ENCODE assay signal across 21 mouse cellular contexts in genomic region chr5:147791121-147791520, GRCm38 (mm10).
A peak's percentile ranks its signal among the peaks of the same experiment; 100 is the strongest.
DNase-seq lines count a peak whose midpoint lies in the region; ATAC-seq and TF ChIP-seq lines count a peak whose summit lies in the region.
"Had no signal": no experiment of that assay in that cellular context is flagged by ENCODE, and none has a peak within 500 bp of the region (broad histone marks: within the 10 kb centered on the region; RNA-seq: fewer than 3 reads in every experiment).

No protein-coding gene starts in this region.

- ATAC-seq in CD4-positive, CD25-positive, alpha-beta regulatory T cell, adult 4 months: no peak
- ATAC-seq in intestine, postnatal 0 days: no peak
- ATAC-seq in intestine, embryonic 16.5 days: no peak
- ATAC-seq in liver, postnatal 0 days: no peak
- ATAC-seq in liver, embryonic 11.5 days (replicated peaks; ENCODE audit: low FRiP score): no peak
- ATAC-seq: forebrain, embryonic 14.5 days had no signal

- no peaks in the 10 kb centered on the region for H3K4me1 ChIP-seq in intestine, postnatal 0 days (replicated peaks; ENCODE audit: control insufficient read depth, insufficient read depth, low read length)
- H3K4me1 ChIP-seq in intestine, embryonic 16.5 days (ENCODE audit: control insufficient read depth, insufficient read depth, low read length): no peaks in the 10 kb centered on the region
- H3K4me1 ChIP-seq in liver, postnatal 0 days (ENCODE audit: insufficient read depth): no peaks in the 10 kb centered on the region
- H3K4me1 ChIP-seq in liver, embryonic 11.5 days (replicated peaks; ENCODE audit: control insufficient read depth, insufficient read depth, low read length): no peaks in the 10 kb centered on the region
- H3K4me1 ChIP-seq in E14TG2a.4 (replicated peaks; ENCODE audit: low read depth, low read length): no peaks in the 10 kb centered on the region
- H3K4me1 ChIP-seq: hindbrain, embryonic 15.5 days; liver, embryonic 15.5 days; midbrain, embryonic 12.5 days had no signal

- H3K9ac ChIP-seq in intestine, postnatal 0 days (ENCODE audit: low read depth, low read length): no peak overlapping the region
- H3K9ac ChIP-seq in intestine, embryonic 16.5 days (ENCODE audit: low read depth, low read length): no peak overlapping the region
- no peak overlapping the region for H3K9ac ChIP-seq in liver, postnatal 0 days (replicated peaks)
- H3K9ac ChIP-seq in liver, embryonic 11.5 days (ENCODE audit: low read depth, low read length): no peak overlapping the region
- H3K9ac ChIP-seq: hindbrain, embryonic 15.5 days; liver, embryonic 15.5 days; midbrain, embryonic 12.5 days had no signal

- H3K36me3 ChIP-seq in intestine, postnatal 0 days (ENCODE audit: control insufficient read depth, insufficient read depth): no peaks in the 10 kb centered on the region
- H3K36me3 ChIP-seq in intestine, embryonic 16.5 days (ENCODE audit: control insufficient read depth, insufficient read depth, low read length): no peaks in the 10 kb centered on the region
- no peaks in the 10 kb centered on the region for H3K36me3 ChIP-seq in liver, postnatal 0 days (replicated peaks; ENCODE audit: insufficient read depth, low read length)
- H3K36me3 ChIP-seq in liver, embryonic 11.5 days (ENCODE audit: control insufficient read depth, insufficient read depth, low read length): no peaks in the 10 kb centered on the region
- no peaks in the 10 kb centered on the region for H3K36me3 ChIP-seq in E14TG2a.4 (ENCODE audit: insufficient read depth, low read length)
- H3K36me3 ChIP-seq: hindbrain, embryonic 15.5 days; liver, embryonic 15.5 days; midbrain, embryonic 12.5 days had no signal

- H3K27me3 ChIP-seq in intestine, postnatal 0 days (replicated peaks; ENCODE audit: control insufficient read depth, insufficient read depth, low read length): no peaks in the 10 kb centered on the region
- H3K27me3 ChIP-seq in intestine, embryonic 16.5 days (replicated peaks; ENCODE audit: control insufficient read depth, insufficient read depth, low read length): no peaks in the 10 kb centered on the region
- H3K27me3 ChIP-seq in liver, postnatal 0 days (ENCODE audit: insufficient read depth, low read length): no peaks in the 10 kb centered on the region
- H3K27me3 ChIP-seq in liver, embryonic 11.5 days (replicated peaks; ENCODE audit: control insufficient read depth, insufficient read depth, low read length): no peaks in the 10 kb centered on the region
- peaks cover 13% of the 10 kb centered on the region for H3K27me3 ChIP-seq in E14TG2a.4 (ENCODE audit: insufficient read depth, low read length)
- H3K27me3 ChIP-seq: hindbrain, embryonic 15.5 days; liver, embryonic 15.5 days; midbrain, embryonic 12.5 days had no signal

- TF ChIP-seq EP300 in liver, postnatal 0 days (IDR thresholded peaks at IDR 0.05; ENCODE audit: low read depth): no peak

- DNase-seq in CD4-positive, CD25-positive, alpha-beta regulatory T cell, adult 2 months (ENCODE audit: low read depth, low spot score): peak; percentile 4
- no peak for DNase-seq in liver, postnatal 0 days
- DNase-seq in liver, embryonic 11.5 days (ENCODE audit: low spot score): no peak
- DNase-seq in spleen, adult 12 weeks (ENCODE audit: low spot score): no peak
- DNase-seq: adrenal gland, postnatal 10 days; cerebellum, adult 8-10 months; cerebellum, postnatal 36 days; gastrocnemius, postnatal 25 days; heart, postnatal 4 days; kidney, adult 11 months; right cerebral cortex, postnatal 14 days; spleen, adult 18-20 months; thymus, postnatal 25 days had no signal

- H3K4me2 ChIP-seq in intestine, postnatal 0 days (replicated peaks; ENCODE audit: low read depth): no peak overlapping the region
- no peak overlapping the region for H3K4me2 ChIP-seq in intestine, embryonic 16.5 days (ENCODE audit: low read depth, low read length)
- no peak overlapping the region for H3K4me2 ChIP-seq in liver, postnatal 0 days (ENCODE audit: low read depth, low read length)
- H3K4me2 ChIP-seq in liver, embryonic 11.5 days: no peak overlapping the region
- H3K4me2 ChIP-seq: hindbrain, embryonic 15.5 days; liver, embryonic 15.5 days; midbrain, embryonic 12.5 days had no signal

- no peak overlapping the region for H3K27ac ChIP-seq in intestine, postnatal 0 days (ENCODE audit: low read depth, low read length)
- no peak overlapping the region for H3K27ac ChIP-seq in intestine, embryonic 16.5 days (ENCODE audit: low read length)
- H3K27ac ChIP-seq in liver, postnatal 0 days (ENCODE audit: low read depth): no peak overlapping the region
- H3K27ac ChIP-seq in liver, embryonic 11.5 days (ENCODE audit: low read depth, low read length): no peak overlapping the region
- H3K27ac ChIP-seq: hindbrain, embryonic 15.5 days; liver, embryonic 15.5 days; midbrain, embryonic 12.5 days had no signal

- TF ChIP-seq CTCF in intestine, postnatal 0 days (IDR thresholded peaks at IDR 0.05; ENCODE audit: low read depth): peak; percentile 26; the same call in 1 of the 2 replicates
- TF ChIP-seq CTCF in liver, postnatal 0 days (IDR thresholded peaks at IDR 0.05; ENCODE audit: low read depth): peak; percentile 44
- peak; percentile 77 for TF ChIP-seq CTCF in E14TG2a.4 (conservative IDR thresholded peaks at IDR 0.05; ENCODE audit: low read length)

- no peak overlapping the region for H3K4me3 ChIP-seq in intestine, postnatal 0 days (ENCODE audit: low read depth, low read length)
- no peak overlapping the region for H3K4me3 ChIP-seq in intestine, embryonic 16.5 days (ENCODE audit: low read length)
- no peak overlapping the region for H3K4me3 ChIP-seq in liver, postnatal 0 days (ENCODE audit: low read depth, low read length)
- H3K4me3 ChIP-seq in liver, embryonic 11.5 days (ENCODE audit: low read depth, low read length): no peak overlapping the region
- H3K4me3 ChIP-seq in E14TG2a.4 (replicated peaks; ENCODE audit: low read length): no peak overlapping the region
- H3K4me3 ChIP-seq: hindbrain, embryonic 15.5 days; liver, embryonic 15.5 days; midbrain, embryonic 12.5 days had no signal

- H3K9me3 ChIP-seq in intestine, postnatal 0 days (ENCODE audit: control insufficient read depth): no peaks in the 10 kb centered on the region
- no peaks in the 10 kb centered on the region for H3K9me3 ChIP-seq in intestine, embryonic 16.5 days (ENCODE audit: control insufficient read depth, low read length)
- H3K9me3 ChIP-seq in liver, postnatal 0 days (ENCODE audit: low read length): peaks cover 2% of the 10 kb centered on the region; the same call in 1 of the 2 replicates
- peaks cover 3% of the 10 kb centered on the region; the same call in 1 of the 2 replicates for H3K9me3 ChIP-seq in liver, embryonic 11.5 days (ENCODE audit: control insufficient read depth, low read length)
- H3K9me3 ChIP-seq in E14TG2a.4 (ENCODE audit: low read length): no peaks in the 10 kb centered on the region
- H3K9me3 ChIP-seq: hindbrain, embryonic 15.5 days; liver, embryonic 15.5 days; midbrain, embryonic 12.5 days had no signal

Comparison
In these comparisons a context has a peak if more than half of its experiments do, and no peak if none do; other contexts are left out.
1. CTCF ChIP-seq: peak in every context shown above with its lines; median percentile 77 in E14TG2a.4; 44 in liver, postnatal 0 days; 26 in intestine, postnatal 0 days.